Mouse (Mus musculus): ENCODE data around the gene Ccdc65. TPM values are rescaled to one million over a fixed set of nuclear protein-coding genes. Genes with fewer than 3 reads are reported as not detected.

The Ccdc65 gene
- total RNA-seq, 2 experiments from 2014 or later = 11.2 TPM

DNA sequence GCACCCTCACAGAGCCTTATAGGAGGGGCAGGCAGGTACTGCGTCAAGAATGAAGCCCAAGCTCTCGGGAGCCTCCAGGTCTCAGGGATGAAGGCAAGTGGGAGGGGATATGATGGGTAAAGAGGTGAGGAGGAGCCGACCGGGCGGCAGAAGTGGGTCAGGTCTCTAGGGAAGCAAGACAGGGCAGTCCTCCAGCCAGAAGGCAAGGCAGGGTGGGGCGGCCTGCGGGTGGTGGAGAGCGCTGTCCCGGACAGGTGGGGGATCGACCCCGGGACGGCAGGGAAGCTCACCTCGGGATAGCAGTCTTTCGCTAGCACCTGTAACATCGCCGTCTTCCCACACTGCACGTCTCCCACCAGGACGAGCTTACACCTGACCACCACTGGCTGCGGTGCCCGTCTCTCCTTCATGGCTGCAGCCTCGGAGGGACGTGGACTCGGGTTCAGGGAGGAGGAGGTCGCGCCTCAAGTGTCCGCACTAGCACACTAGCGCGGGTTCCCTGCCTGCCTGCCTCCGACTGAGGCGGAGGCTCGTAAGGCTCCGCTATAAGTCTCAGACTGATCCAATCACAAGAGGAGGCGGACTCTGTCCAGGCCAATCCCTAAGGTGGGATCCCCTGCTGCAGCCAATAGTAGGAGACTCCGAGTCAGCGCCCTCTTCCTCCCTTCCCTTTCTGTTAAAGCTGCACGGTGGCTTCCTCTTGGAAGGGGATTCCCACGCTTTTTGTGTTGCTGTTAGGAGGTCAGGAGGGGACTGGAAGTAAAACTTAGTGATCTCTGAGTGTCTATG, 30.9 kb upstream of the Ccdc65 start, which contains the start of gene Rnd1:
Rnd1 (minus strand) TSS at position 522 of the 789 bp plus-strand sequence.
- intact Hi-C loops (cut with DNase I) = loop anchor here (2.0 kb wide), 1 partner anchor 22 kb away; no protein-coding TSS in a partner anchor
- peak; percentile 85 to 89 for DNase-seq (ENCODE audit: extremely low spot score in 1 of 2, low spot score in 2 of 2)
- Histone ChIP-seq H3K4me3 (peak within 1 kb of the TSS; percentile 81), H3K27ac (peak within 1 kb of the TSS; percentile 60)
- no peak; the same call in 1 of the 2 replicates for TF ChIP-seq CTCF (IDR thresholded peaks at IDR 0.05)

DNA sequence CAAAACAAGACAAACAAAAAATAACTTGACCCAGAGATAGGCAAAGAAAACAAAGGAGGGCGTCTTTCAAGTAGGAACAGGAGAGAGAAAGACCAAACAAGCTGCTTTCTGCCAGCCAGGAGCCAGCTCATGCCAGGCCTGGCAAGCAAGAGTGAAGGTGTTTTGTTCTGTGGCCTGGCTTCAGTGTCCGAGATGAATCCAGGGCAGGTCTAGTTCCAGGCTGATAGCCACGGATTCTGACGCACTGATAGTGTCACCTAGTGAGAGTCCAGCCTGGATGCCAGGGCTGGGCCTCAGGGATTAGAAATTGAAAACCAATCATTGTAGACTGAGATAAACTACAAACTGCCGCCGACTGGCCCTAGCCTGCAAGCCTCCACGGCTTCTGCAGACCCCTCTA, 30.0 kb upstream of the Ccdc65 start:
- no peak for DNase-seq (ENCODE audit: extremely low spot score in 1 of 2, low spot score in 2 of 2)
- intact Hi-C loops (cut with DNase I) = loop anchor here (2.0 kb wide), 1 partner anchor 21 kb away; no protein-coding TSS in a partner anchor
- Histone ChIP-seq H3K4me3 (no peak overlapping the region), H3K27ac (no peak overlapping the region)
- TF ChIP-seq CTCF (IDR thresholded peaks at IDR 0.05) = no peak

DNA sequence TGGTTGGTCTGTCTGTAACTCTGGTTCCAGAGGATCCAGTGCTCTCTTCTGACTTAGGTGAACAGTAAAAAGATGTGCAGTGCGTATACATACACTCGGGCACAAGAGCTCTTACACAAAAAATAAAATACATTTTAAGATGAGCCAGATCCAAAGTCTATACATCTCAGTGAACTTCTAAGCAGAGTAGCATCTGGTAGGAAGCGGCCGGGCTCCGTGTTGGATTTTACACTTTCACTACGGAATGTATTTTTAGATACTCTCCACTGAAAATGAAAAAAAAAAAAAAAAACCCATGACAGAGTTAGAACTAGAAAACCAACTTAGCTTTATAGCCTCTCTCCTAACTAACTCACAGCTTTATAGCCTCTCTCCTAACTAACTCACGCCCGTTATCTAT, 27.3 kb upstream of the Ccdc65 start:
- TF ChIP-seq CTCF (IDR thresholded peaks at IDR 0.05) = no peak
- Histone ChIP-seq H3K4me3 (no peak overlapping the region), H3K27ac (no peak overlapping the region)
- no peak for DNase-seq (ENCODE audit: extremely low spot score in 1 of 2, low spot score in 2 of 2)
- intact Hi-C loops (cut with DNase I) = no loop called here

DNA sequence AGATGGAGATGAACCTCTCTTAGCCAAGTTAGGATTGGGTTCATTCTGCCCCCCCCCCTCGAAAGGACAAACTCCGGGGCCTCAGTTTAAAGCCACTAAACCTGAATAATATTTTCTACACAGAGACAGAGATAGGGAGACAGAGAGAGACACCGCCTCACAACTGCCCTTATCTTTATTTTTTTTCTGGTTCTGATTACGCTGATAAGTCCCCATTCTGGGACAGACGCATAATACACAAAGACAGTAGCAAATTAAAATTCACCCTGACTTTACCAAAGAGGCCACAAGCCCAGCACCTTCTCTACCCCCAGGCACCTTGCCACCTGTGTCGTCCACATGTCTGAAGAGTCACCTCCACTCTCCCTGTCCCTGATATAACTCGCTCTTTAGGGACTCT, 26.4 kb upstream of the Ccdc65 start:
- DNase-seq (ENCODE audit: extremely low spot score in 1 of 2, low spot score in 2 of 2) = no peak
- Histone ChIP-seq H3K27ac (no peak overlapping the region), H3K4me3 (no peak overlapping the region)
- no peak for TF ChIP-seq CTCF (IDR thresholded peaks at IDR 0.05)
- intact Hi-C loops (cut with DNase I) = no loop called here

- no peak for DNase-seq (ENCODE audit: extremely low spot score in 1 of 2, low spot score in 2 of 2)
- H3K4me3 ChIP-seq = no peak overlapping the region
- intact Hi-C loops (cut with DNase I) = no loop called here
- no peak for TF ChIP-seq CTCF (IDR thresholded peaks at IDR 0.05)
- no peak overlapping the region for H3K27ac ChIP-seq
These were observed 24.8 kb upstream of the Ccdc65 start for GRCm38 (mm10) chr15:98683177-98683576.

- no peak for TF ChIP-seq CTCF (IDR thresholded peaks at IDR 0.05)
These were observed 24.3 kb upstream of the Ccdc65 start for GRCm38 (mm10) chr15:98683746-98684145.

DNA sequence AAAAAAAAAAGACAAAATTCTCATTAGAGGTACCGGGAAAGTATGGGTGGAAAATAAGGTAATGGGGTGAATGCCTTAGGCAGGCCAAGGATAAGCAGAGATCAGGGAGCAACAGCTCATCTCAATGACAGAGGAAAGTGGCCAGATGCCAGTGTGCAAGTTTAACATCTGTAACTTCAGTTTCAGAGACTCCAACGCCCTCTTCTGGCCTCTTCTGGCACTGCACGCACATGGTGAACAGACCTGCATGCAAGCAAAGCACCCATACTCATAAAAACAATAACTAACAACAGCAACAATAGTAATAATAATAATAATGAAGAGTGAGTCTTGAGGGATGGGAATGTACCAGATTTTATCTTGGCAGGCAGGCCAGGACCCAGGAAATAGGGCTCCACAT, 22.1 kb upstream of the Ccdc65 start:
- TF ChIP-seq CTCF (IDR thresholded peaks at IDR 0.05) = no peak; the same call in 1 of the 2 replicates
- Histone ChIP-seq H3K4me3 (no peak overlapping the region), H3K27ac (no peak overlapping the region)
- DNase-seq (ENCODE audit: extremely low spot score in 1 of 2, low spot score in 2 of 2) = no peak
- intact Hi-C loops (cut with DNase I) = no loop called here

More at GRCm38 (mm10) chr15:98683746-98684145, 24.3 kb upstream of the Ccdc65 start:
- intact Hi-C loops (cut with DNase I) = no loop called here
- H3K27ac ChIP-seq = no peak overlapping the region
- DNase-seq (ENCODE audit: extremely low spot score in 1 of 2, low spot score in 2 of 2) = no peak
- H3K4me3 ChIP-seq = no peak overlapping the region

- intact Hi-C loops (cut with DNase I) = no loop called here
- peak overlapping the region; percentile 82 for H3K27ac ChIP-seq
- H3K4me3 ChIP-seq = no peak overlapping the region
- no peak for TF ChIP-seq CTCF (IDR thresholded peaks at IDR 0.05)
- no peak for DNase-seq (ENCODE audit: extremely low spot score in 1 of 2, low spot score in 2 of 2)
These were observed 18.3 kb upstream of the Ccdc65 start for GRCm38 (mm10) chr15:98689682-98690081.

GRCm38 (mm10) chr15:98691486-98692147, 16.4 kb upstream of the Ccdc65 start:
- no peak for DNase-seq (ENCODE audit: extremely low spot score in 1 of 2, low spot score in 2 of 2)
- Histone ChIP-seq H3K27ac (peak overlapping the region; percentile 82), H3K4me3 (no peak overlapping the region)
- intact Hi-C loops (cut with DNase I) = no loop called here
- TF ChIP-seq CTCF (IDR thresholded peaks at IDR 0.05) = no peak

DNA sequence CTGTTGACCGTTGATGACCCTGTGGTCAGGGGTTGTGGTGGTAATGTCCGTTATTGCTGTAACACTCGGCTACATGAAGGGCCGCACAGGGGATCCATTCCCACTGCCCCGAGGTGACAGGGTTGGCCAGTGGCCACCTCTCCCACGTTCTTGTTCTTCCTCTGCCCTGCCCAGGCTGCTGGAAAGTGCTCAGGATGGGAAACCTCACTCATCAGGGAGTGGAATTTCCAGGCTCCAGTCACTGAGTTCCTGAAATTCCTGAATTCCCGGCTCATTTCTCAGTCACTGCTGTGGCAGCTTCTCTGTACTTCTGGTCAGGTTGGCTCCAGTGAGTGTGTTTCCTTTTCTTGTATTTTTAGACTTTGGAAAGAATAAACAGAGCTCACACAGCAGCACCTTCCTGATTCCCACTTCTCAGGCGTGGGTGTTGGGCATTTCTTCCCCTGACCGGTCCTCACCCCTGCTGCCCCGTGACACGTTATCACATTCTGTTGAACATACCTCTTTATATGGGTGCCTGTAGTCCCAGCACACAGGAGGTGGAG, 15.8 kb upstream of the Ccdc65 start:
- no peak overlapping the region for H3K4me3 ChIP-seq
- DNase-seq (ENCODE audit: extremely low spot score in 1 of 2, low spot score in 2 of 2) = no peak
- intact Hi-C loops (cut with DNase I) = no loop called here
- no peak for TF ChIP-seq CTCF (IDR thresholded peaks at IDR 0.05)
- peak overlapping the region; percentile 73 for H3K27ac ChIP-seq

DNA sequence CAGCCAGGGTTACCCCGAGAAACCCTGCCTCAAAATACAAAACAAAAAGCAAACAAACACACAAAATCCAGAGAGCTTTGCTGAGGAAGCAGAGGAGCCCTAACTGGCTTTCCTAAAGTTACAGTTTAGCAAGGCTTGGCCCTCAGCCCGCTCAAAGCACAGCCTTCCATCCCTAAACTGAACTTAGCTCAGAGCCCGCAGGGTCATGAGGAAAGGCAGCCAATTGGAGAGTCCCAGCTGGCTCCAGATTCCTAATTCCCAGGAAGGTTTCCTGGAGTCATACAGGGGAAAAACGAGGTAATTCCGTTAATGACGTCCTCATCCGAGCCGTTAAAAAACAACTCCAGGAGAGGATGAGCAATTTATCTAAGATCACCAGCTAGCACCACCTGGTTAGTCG, 12.3 kb upstream of the Ccdc65 start:
- intact Hi-C loops (cut with DNase I) = no loop called here
- no peak overlapping the region for H3K4me3 ChIP-seq
- no peak for TF ChIP-seq CTCF (IDR thresholded peaks at IDR 0.05)
- H3K27ac ChIP-seq = no peak overlapping the region
- no peak for DNase-seq (ENCODE audit: extremely low spot score in 1 of 2, low spot score in 2 of 2)

GRCm38 (mm10) chr15:98696216-98696615, 11.8 kb upstream of the Ccdc65 start:
- Histone ChIP-seq H3K4me3 (no peak overlapping the region), H3K27ac (no peak overlapping the region)
- intact Hi-C loops (cut with DNase I) = no loop called here
- no peak for TF ChIP-seq CTCF (IDR thresholded peaks at IDR 0.05)
- no peak for DNase-seq (ENCODE audit: extremely low spot score in 1 of 2, low spot score in 2 of 2)
